Mouse (Mus musculus): ENCODE results near the gene Enoph1. TPM values are rescaled to one million over a fixed set of nuclear protein-coding genes. Genes with fewer than 3 reads are reported as not detected.

Gene Enoph1
- polyA plus RNA-seq, 1 experiment: 34.2 TPM

- Histone ChIP-seq H3K36me3 (ENCODE audit: control insufficient read depth, insufficient read depth, low read length) (no peaks in the 10 kb centered on the region), H3K27me3 (ENCODE audit: control insufficient read depth, insufficient read depth, low read length) (no peaks in the 10 kb centered on the region), H3K4me3 (ENCODE audit: control insufficient read depth, insufficient read depth, low read length) (peak overlapping the region; percentile 27), H3K27ac (ENCODE audit: control insufficient read depth, insufficient read depth, low read length) (no peak overlapping the region), H3K4me1 (replicated peaks; ENCODE audit: control insufficient read depth, insufficient read depth, low read length) (peaks cover 9% of the 10 kb centered on the region; the same call in 1 of the 2 replicates)
- TF ChIP-seq POLR2A (IDR thresholded peaks at IDR 0.05; ENCODE audit: control insufficient read depth, extremely low read depth, insufficient read depth, low read length, poor library complexity) (no peak), CTCF (IDR thresholded peaks at IDR 0.05; ENCODE audit: borderline replicate concordance, control insufficient read depth, extremely low read depth, insufficient read depth, low read length, poor library complexity) (no peak)
- 52% methylated on average over 36 of the region's 36 CpGs for WGBS
- peak; percentile 20 for DNase-seq
These were observed 39.5 kb downstream of the Enoph1 start for GRCm38 (mm10) chr5:100079040-100079930.

GRCm38 (mm10) chr5:100079931-100080275 is 40.1 kb downstream of the Enoph1 start:
- WGBS: 86% methylated on average over 8 of the region's 8 CpGs
- DNase-seq: no peak
- TF ChIP-seq CTCF (IDR thresholded peaks at IDR 0.05; ENCODE audit: borderline replicate concordance, control insufficient read depth, extremely low read depth, insufficient read depth, low read length, poor library complexity) (no peak), POLR2A (IDR thresholded peaks at IDR 0.05; ENCODE audit: control insufficient read depth, extremely low read depth, insufficient read depth, low read length, poor library complexity) (no peak)
- Histone ChIP-seq H3K4me1 (replicated peaks; ENCODE audit: control insufficient read depth, insufficient read depth, low read length) (peaks cover 9% of the 10 kb centered on the region; the same call in 1 of the 2 replicates), H3K27me3 (ENCODE audit: control insufficient read depth, insufficient read depth, low read length) (no peaks in the 10 kb centered on the region), H3K27ac (ENCODE audit: control insufficient read depth, insufficient read depth, low read length) (no peak overlapping the region), H3K36me3 (ENCODE audit: control insufficient read depth, insufficient read depth, low read length) (no peaks in the 10 kb centered on the region), H3K4me3 (ENCODE audit: control insufficient read depth, insufficient read depth, low read length) (no peak overlapping the region)

- no peaks in the 10 kb centered on the region for H3K36me3 ChIP-seq (ENCODE audit: control insufficient read depth, insufficient read depth, low read length)
- no peaks in the 10 kb centered on the region for H3K27me3 ChIP-seq (ENCODE audit: control insufficient read depth, insufficient read depth, low read length)
- H3K4me3 ChIP-seq (ENCODE audit: control insufficient read depth, insufficient read depth, low read length): no peak overlapping the region
- WGBS: 20% methylated on average over 4 of the region's 4 CpGs
- TF ChIP-seq CTCF (IDR thresholded peaks at IDR 0.05; ENCODE audit: borderline replicate concordance, control insufficient read depth, extremely low read depth, insufficient read depth, low read length, poor library complexity): no peak
- TF ChIP-seq POLR2A (IDR thresholded peaks at IDR 0.05; ENCODE audit: control insufficient read depth, extremely low read depth, insufficient read depth, low read length, poor library complexity): no peak
- no peak overlapping the region for H3K27ac ChIP-seq (ENCODE audit: control insufficient read depth, insufficient read depth, low read length)
- no peak for DNase-seq
- H3K4me1 ChIP-seq (replicated peaks; ENCODE audit: control insufficient read depth, insufficient read depth, low read length): peaks cover 9% of the 10 kb centered on the region; the same call in 1 of the 2 replicates
These were observed 42.2 kb downstream of the Enoph1 start for GRCm38 (mm10) chr5:100082006-100082405.

- no peak overlapping the region for H3K27ac ChIP-seq (ENCODE audit: control insufficient read depth, insufficient read depth, low read length)
- no peak for DNase-seq
These were observed 44.3 kb downstream of the Enoph1 start for GRCm38 (mm10) chr5:100083953-100084562.

GRCm38 (mm10) chr5:100085097-100085496 is 45.3 kb downstream of the Enoph1 start:
- WGBS: 76% methylated on average over 8 of the region's 8 CpGs
- Histone ChIP-seq H3K4me1 (replicated peaks; ENCODE audit: control insufficient read depth, insufficient read depth, low read length) (peaks cover 2% of the 10 kb centered on the region; the same call in 1 of the 2 replicates), H3K36me3 (ENCODE audit: control insufficient read depth, insufficient read depth, low read length) (no peaks in the 10 kb centered on the region), H3K27ac (ENCODE audit: control insufficient read depth, insufficient read depth, low read length) (no peak overlapping the region), H3K4me3 (ENCODE audit: control insufficient read depth, insufficient read depth, low read length) (no peak overlapping the region), H3K27me3 (ENCODE audit: control insufficient read depth, insufficient read depth, low read length) (no peaks in the 10 kb centered on the region)
- no peak for TF ChIP-seq CTCF (IDR thresholded peaks at IDR 0.05; ENCODE audit: borderline replicate concordance, control insufficient read depth, extremely low read depth, insufficient read depth, low read length, poor library complexity)
- TF ChIP-seq POLR2A (IDR thresholded peaks at IDR 0.05; ENCODE audit: control insufficient read depth, extremely low read depth, insufficient read depth, low read length, poor library complexity): no peak
- no peak for DNase-seq

More at GRCm38 (mm10) chr5:100083953-100084562, 44.3 kb downstream of the Enoph1 start:
- no peak overlapping the region for H3K4me3 ChIP-seq (ENCODE audit: control insufficient read depth, insufficient read depth, low read length)
- no peaks in the 10 kb centered on the region for H3K36me3 ChIP-seq (ENCODE audit: control insufficient read depth, insufficient read depth, low read length)
- H3K27me3 ChIP-seq (ENCODE audit: control insufficient read depth, insufficient read depth, low read length): no peaks in the 10 kb centered on the region
- peaks cover 6% of the 10 kb centered on the region; the same call in 1 of the 2 replicates for H3K4me1 ChIP-seq (replicated peaks; ENCODE audit: control insufficient read depth, insufficient read depth, low read length)
- TF ChIP-seq POLR2A (IDR thresholded peaks at IDR 0.05; ENCODE audit: control insufficient read depth, extremely low read depth, insufficient read depth, low read length, poor library complexity): no peak
- TF ChIP-seq CTCF (IDR thresholded peaks at IDR 0.05; ENCODE audit: borderline replicate concordance, control insufficient read depth, extremely low read depth, insufficient read depth, low read length, poor library complexity): no peak
- WGBS: 85% methylated on average over 12 of the region's 12 CpGs

- TF ChIP-seq POLR2A (IDR thresholded peaks at IDR 0.05; ENCODE audit: control insufficient read depth, extremely low read depth, insufficient read depth, low read length, poor library complexity) (no peak), CTCF (IDR thresholded peaks at IDR 0.05; ENCODE audit: borderline replicate concordance, control insufficient read depth, extremely low read depth, insufficient read depth, low read length, poor library complexity) (no peak)
- DNase-seq: no peak
- no peak overlapping the region for H3K27ac ChIP-seq (ENCODE audit: control insufficient read depth, insufficient read depth, low read length)
- no peaks in the 10 kb centered on the region; the same call in 1 of the 2 replicates for H3K4me1 ChIP-seq (replicated peaks; ENCODE audit: control insufficient read depth, insufficient read depth, low read length)
- no peak overlapping the region for H3K4me3 ChIP-seq (ENCODE audit: control insufficient read depth, insufficient read depth, low read length)
- no peaks in the 10 kb centered on the region for H3K27me3 ChIP-seq (ENCODE audit: control insufficient read depth, insufficient read depth, low read length)
- no peaks in the 10 kb centered on the region for H3K36me3 ChIP-seq (ENCODE audit: control insufficient read depth, insufficient read depth, low read length)
- WGBS: 72% methylated on average over 12 of the region's 12 CpGs
These were observed 50.9 kb downstream of the Enoph1 start for GRCm38 (mm10) chr5:100090515-100091262.
